Mouse (Mus musculus): ENCODE measurements around the gene Ranbp3.

GRCm38 (mm10) chr17:56664333-56664732 lies 8.8 kb upstream of the Ranbp3 start:
- no peak for TF ChIP-seq CTCF (IDR thresholded peaks at IDR 0.05; ENCODE audit: control insufficient read depth, insufficient read depth, insufficient replicate concordance, low read depth, low read length)
- TF ChIP-seq POLR2A (IDR thresholded peaks at IDR 0.05; ENCODE audit: control insufficient read depth, low read depth, low read length) = no peak
